Mouse (Mus musculus): Measurements from ENCODE around the gene Spg20. TPM values are rescaled to one million over a fixed set of nuclear protein-coding genes. Genes with fewer than 3 reads are reported as not detected.
A peak's percentile ranks its signal among the peaks of the same experiment; 100 is the strongest.

The Spg20 gene
- polyA plus RNA-seq, 1 experiment from 2014 or later: 14.4 TPM

GRCm38 (mm10) chr3:55129181-55129692 is 17.3 kb downstream of the Spg20 start:
- H3K4me2 ChIP-seq: no peak overlapping the region
- H3K9ac ChIP-seq (replicated peaks): no peak overlapping the region
- no peaks in the 10 kb centered on the region for H3K27me3 ChIP-seq (replicated peaks)
- no peaks in the 10 kb centered on the region for H3K4me1 ChIP-seq
- peaks cover 74% of the 10 kb centered on the region for H3K36me3 ChIP-seq
- H3K27ac ChIP-seq (replicated peaks): no peak overlapping the region
- H3K4me3 ChIP-seq (replicated peaks): no peak overlapping the region
- WGBS: 97% methylated on average over 4 of the region's 4 CpGs
- no peak for ATAC-seq (ENCODE audit: low FRiP score)
- H3K9me3 ChIP-seq (replicated peaks): no peaks in the 10 kb centered on the region

- no peak overlapping the region for H3K27ac ChIP-seq (replicated peaks)
- H3K4me1 ChIP-seq: no peaks in the 10 kb centered on the region
- WGBS: 85% methylated on average over 6 of the region's 6 CpGs
- no peaks in the 10 kb centered on the region for H3K27me3 ChIP-seq (replicated peaks)
- peaks cover 73% of the 10 kb centered on the region for H3K36me3 ChIP-seq
- ATAC-seq (ENCODE audit: low FRiP score): no peak
- no peaks in the 10 kb centered on the region for H3K9me3 ChIP-seq (replicated peaks)
- no peak overlapping the region for H3K9ac ChIP-seq (replicated peaks)
- no peak overlapping the region for H3K4me3 ChIP-seq (replicated peaks)
- H3K4me2 ChIP-seq: no peak overlapping the region
Measured at GRCm38 (mm10) chr3:55131576-55132233, 19.8 kb downstream of the Spg20 start.

GRCm38 (mm10) chr3:55137039-55137438 is 25.1 kb downstream of the Spg20 start, which contains the start of gene Ccdc169:
Ccdc169 (plus strand) TSS chr3:55137339.
- H3K9me3 ChIP-seq (replicated peaks): no peaks in the 10 kb centered on the region
- H3K27ac ChIP-seq (replicated peaks): no peak within 1 kb of the TSS
- peaks cover 43% of the 10 kb centered on the region for H3K36me3 ChIP-seq
- no peak for ATAC-seq (ENCODE audit: low FRiP score)
- H3K9ac ChIP-seq (replicated peaks): no peak within 1 kb of the TSS
- H3K27me3 ChIP-seq (replicated peaks): no peaks in the 10 kb centered on the region
- no peaks in the 10 kb centered on the region for H3K4me1 ChIP-seq
- H3K4me3 ChIP-seq (replicated peaks): no peak within 1 kb of the TSS
- H3K4me2 ChIP-seq: no peak within 1 kb of the TSS

GRCm38 (mm10) chr3:55139837-55140236 is 27.9 kb downstream of the Spg20 start:
- no peaks in the 10 kb centered on the region for H3K4me1 ChIP-seq
- H3K9ac ChIP-seq (replicated peaks): no peak overlapping the region
- no peaks in the 10 kb centered on the region for H3K9me3 ChIP-seq (replicated peaks)
- H3K4me2 ChIP-seq: no peak overlapping the region
- 92% methylated on average over 12 of the region's 12 CpGs for WGBS
- no peak overlapping the region for H3K4me3 ChIP-seq (replicated peaks)
- no peak overlapping the region for H3K27ac ChIP-seq (replicated peaks)
- peaks cover 26% of the 10 kb centered on the region for H3K36me3 ChIP-seq
- no peak for ATAC-seq (ENCODE audit: low FRiP score)
- no peaks in the 10 kb centered on the region for H3K27me3 ChIP-seq (replicated peaks)

GRCm38 (mm10) chr3:55141401-55141800 is 29.5 kb downstream of the Spg20 start:
- Histone ChIP-seq H3K4me3 (replicated peaks) (no peak overlapping the region), H3K9me3 (replicated peaks) (no peaks in the 10 kb centered on the region), H3K27ac (replicated peaks) (no peak overlapping the region), H3K4me1 (no peaks in the 10 kb centered on the region), H3K27me3 (replicated peaks) (no peaks in the 10 kb centered on the region), H3K4me2 (no peak overlapping the region), H3K9ac (replicated peaks) (no peak overlapping the region), H3K36me3 (peaks cover 14% of the 10 kb centered on the region)
- 76% methylated on average over 2 of the region's 2 CpGs for WGBS
- ATAC-seq (ENCODE audit: low FRiP score): no peak

- WGBS: 74% methylated on average over 4 of the region's 4 CpGs
Measured at GRCm38 (mm10) chr3:55144916-55145315, 33.0 kb downstream of the Spg20 start.

GRCm38 (mm10) chr3:55146441-55146840 is 34.5 kb downstream of the Spg20 start:
- 85% methylated on average over 6 of the region's 6 CpGs for WGBS
- H3K36me3 ChIP-seq: no peaks in the 10 kb centered on the region
- H3K4me3 ChIP-seq (replicated peaks): no peak overlapping the region
- no peaks in the 10 kb centered on the region for H3K4me1 ChIP-seq
- H3K27ac ChIP-seq (replicated peaks): no peak overlapping the region
- no peaks in the 10 kb centered on the region for H3K27me3 ChIP-seq (replicated peaks)
- no peak overlapping the region for H3K4me2 ChIP-seq
- no peak overlapping the region for H3K9ac ChIP-seq (replicated peaks)
- no peaks in the 10 kb centered on the region for H3K9me3 ChIP-seq (replicated peaks)
- no peak for ATAC-seq (ENCODE audit: low FRiP score)

More at GRCm38 (mm10) chr3:55144916-55145315, 33.0 kb downstream of the Spg20 start:
- H3K4me3 ChIP-seq (replicated peaks): no peak overlapping the region
- no peaks in the 10 kb centered on the region for H3K9me3 ChIP-seq (replicated peaks)
- no peak overlapping the region for H3K4me2 ChIP-seq
- ATAC-seq (ENCODE audit: low FRiP score): no peak
- H3K36me3 ChIP-seq: no peaks in the 10 kb centered on the region
- H3K27ac ChIP-seq (replicated peaks): no peak overlapping the region
- H3K27me3 ChIP-seq (replicated peaks): no peaks in the 10 kb centered on the region
- H3K4me1 ChIP-seq: no peaks in the 10 kb centered on the region
- H3K9ac ChIP-seq (replicated peaks): no peak overlapping the region

- peaks cover 3% of the 10 kb centered on the region for H3K4me1 ChIP-seq
- H3K27ac ChIP-seq (replicated peaks): no peak overlapping the region
- no peak overlapping the region for H3K4me2 ChIP-seq
- H3K36me3 ChIP-seq: no peaks in the 10 kb centered on the region
- WGBS: 91% methylated on average over 2 of the region's 2 CpGs
- no peaks in the 10 kb centered on the region for H3K9me3 ChIP-seq (replicated peaks)
- H3K27me3 ChIP-seq (replicated peaks): no peaks in the 10 kb centered on the region
- H3K4me3 ChIP-seq (replicated peaks): no peak overlapping the region
- H3K9ac ChIP-seq (replicated peaks): no peak overlapping the region
- no peak for ATAC-seq (ENCODE audit: low FRiP score)
Measured at GRCm38 (mm10) chr3:55147156-55147555, 35.2 kb downstream of the Spg20 start.

- WGBS: 16% methylated on average over 3 of the region's 3 CpGs
- peaks cover 3% of the 10 kb centered on the region for H3K4me1 ChIP-seq
- H3K27ac ChIP-seq (replicated peaks): no peak overlapping the region
- no peak for ATAC-seq (ENCODE audit: low FRiP score)
- H3K36me3 ChIP-seq: no peaks in the 10 kb centered on the region
- H3K4me3 ChIP-seq (replicated peaks): no peak overlapping the region
- no peak overlapping the region for H3K4me2 ChIP-seq
- no peaks in the 10 kb centered on the region for H3K9me3 ChIP-seq (replicated peaks)
- no peak overlapping the region for H3K9ac ChIP-seq (replicated peaks)
- H3K27me3 ChIP-seq (replicated peaks): no peaks in the 10 kb centered on the region
Measured at GRCm38 (mm10) chr3:55148091-55148490, 36.2 kb downstream of the Spg20 start.

GRCm38 (mm10) chr3:55151656-55152433 is 39.9 kb downstream of the Spg20 start:
- no peak overlapping the region for H3K4me3 ChIP-seq (replicated peaks)
- H3K27me3 ChIP-seq (replicated peaks): no peaks in the 10 kb centered on the region
- no peak overlapping the region for H3K4me2 ChIP-seq
- peaks cover 3% of the 10 kb centered on the region for H3K4me1 ChIP-seq
- WGBS: 26% methylated on average over 7 of the region's 7 CpGs
- H3K9ac ChIP-seq (replicated peaks): no peak overlapping the region
- H3K9me3 ChIP-seq (replicated peaks): no peaks in the 10 kb centered on the region
- no peaks in the 10 kb centered on the region for H3K36me3 ChIP-seq
- ATAC-seq (ENCODE audit: low FRiP score): peak; percentile 64
- no peak overlapping the region for H3K27ac ChIP-seq (replicated peaks)

GRCm38 (mm10) chr3:55152673-55153334 is 40.9 kb downstream of the Spg20 start:
- Histone ChIP-seq H3K27me3 (replicated peaks) (no peaks in the 10 kb centered on the region), H3K9ac (replicated peaks) (no peak overlapping the region), H3K27ac (replicated peaks) (no peak overlapping the region), H3K36me3 (no peaks in the 10 kb centered on the region), H3K4me2 (no peak overlapping the region), H3K4me1 (peaks cover 3% of the 10 kb centered on the region), H3K4me3 (replicated peaks) (no peak overlapping the region), H3K9me3 (replicated peaks) (no peaks in the 10 kb centered on the region)
- 62% methylated on average over 6 of the region's 6 CpGs for WGBS
- no peak for ATAC-seq (ENCODE audit: low FRiP score)
